Mouse (Mus musculus) embryonic facial prominence, embryonic 10.5 days (tissue): ENCODE measurements around the gene Cacng8. TPM values are rescaled to one million over a fixed set of nuclear protein-coding genes. Genes with fewer than 3 reads are reported as not detected.

Experiments used
- DNase-seq: peaks from one replicate; pipeline ENCODE4 v3.0.0-alpha.2; 2017; ENCODE audit warnings: low spot score
- H3K27ac ChIP-seq: fragments of 300-500 bp; sonication (generic); replicated peaks from 2 replicates; pipeline ENCODE4 v1.5.1; 2016; ENCODE audit warnings: mild to moderate bottlenecking
- H3K27me3 ChIP-seq: fragments of 300-500 bp; sonication (generic); replicated peaks from 2 replicates; pipeline ENCODE4 v1.6.1; 2016; ENCODE audit warnings: low read depth, mild to moderate bottlenecking; ENCODE audit not compliant: poor library complexity, severe bottlenecking
- H3K36me3 ChIP-seq: fragments of 300-500 bp; sonication (generic); replicated peaks from 2 replicates; pipeline ENCODE4 v1.6.1; 2016; ENCODE audit warnings: mild to moderate bottlenecking, moderate library complexity
- H3K4me1 ChIP-seq: fragments of 300-500 bp; sonication (generic); 2 replicates; pipeline ENCODE4 v1.6.1; 2016
- H3K4me3 ChIP-seq: fragments of 300-500 bp; sonication (generic); 2 replicates; pipeline ENCODE4 v1.5.1; 2016; ENCODE audit warnings: mild to moderate bottlenecking, moderate library complexity
- H3K9me3 ChIP-seq: fragments of 300-500 bp; sonication (generic); 2 replicates; pipeline ENCODE4 v1.6.1; 2016; ENCODE audit warnings: mild to moderate bottlenecking
- WGBS: fragments of 180-500 bp; shearing (Covaris S2); methylation state at CpG from one replicate; pipeline ENCODE4 v1.1.7; 2016; 5-methylcytosine and 5-hydroxymethylcytosine counted together
- polyA plus RNA-seq: library from polyadenylated mRNA; unstranded; fragments of >200 nt; fragmentation: Nextera tagmentation; extraction: Ambion mirVana; gene quantifications from 2 replicates; pipeline ENCODE4 v1.2.1, GENCODE M21; 2016

The Cacng8 gene
- 8.5 and 11.4 TPM in 2 replicates for polyA plus RNA-seq

- WGBS: under 1% methylated on average over 7 of the region's 7 CpGs
- Histone ChIP-seq H3K36me3 (peaks cover 17% of the 10 kb centered on the region), H3K4me1 (peaks cover 45% of the 10 kb centered on the region), H3K9me3 (no peaks in the 10 kb centered on the region), H3K27me3 (no peaks in the 10 kb centered on the region; the same call in 1 of the 2 replicates), H3K27ac (peak within 1 kb of the TSS; percentile 82), H3K4me3 (peak within 1 kb of the TSS; percentile 57)
- peak; percentile 60 for DNase-seq
Measured at GRCm38 (mm10) chr7:3390413-3391080, at the start of gene Cacng8. Gene Cacng8 (plus strand): TSS chr7:3390683.

- no peak for DNase-seq
- Histone ChIP-seq H3K4me1 (no peaks in the 10 kb centered on the region), H3K27ac (no peak overlapping the region), H3K27me3 (no peaks in the 10 kb centered on the region), H3K4me3 (no peak overlapping the region), H3K36me3 (peaks cover 91% of the 10 kb centered on the region), H3K9me3 (no peaks in the 10 kb centered on the region)
- 90% methylated on average over 3 of the region's 3 CpGs for WGBS
Measured at GRCm38 (mm10) chr7:3343861-3344260, 46.6 kb upstream of the Cacng8 start.

- no peak for DNase-seq
- Histone ChIP-seq H3K27ac (no peak overlapping the region), H3K36me3 (peaks cover 94% of the 10 kb centered on the region), H3K4me3 (no peak overlapping the region), H3K27me3 (no peaks in the 10 kb centered on the region), H3K4me1 (no peaks in the 10 kb centered on the region), H3K9me3 (no peaks in the 10 kb centered on the region)
- WGBS: 87% methylated on average over 3 of the region's 3 CpGs
Measured at GRCm38 (mm10) chr7:3345301-3345700, 45.2 kb upstream of the Cacng8 start.

GRCm38 (mm10) chr7:3347366-3348287, 42.9 kb upstream of the Cacng8 start:
- no peaks in the 10 kb centered on the region for H3K27me3 ChIP-seq
- no peaks in the 10 kb centered on the region for H3K9me3 ChIP-seq
- DNase-seq: no peak
- H3K27ac ChIP-seq: no peak overlapping the region
- H3K36me3 ChIP-seq: peaks cover 90% of the 10 kb centered on the region
- H3K4me3 ChIP-seq: no peak overlapping the region
- 48% methylated on average over 20 of the region's 20 CpGs for WGBS
- H3K4me1 ChIP-seq: no peaks in the 10 kb centered on the region

GRCm38 (mm10) chr7:3348326-3348725, 42.2 kb upstream of the Cacng8 start:
- Histone ChIP-seq H3K4me3 (no peak overlapping the region), H3K36me3 (peaks cover 89% of the 10 kb centered on the region), H3K27me3 (no peaks in the 10 kb centered on the region), H3K9me3 (no peaks in the 10 kb centered on the region), H3K27ac (no peak overlapping the region), H3K4me1 (no peaks in the 10 kb centered on the region)
- DNase-seq: no peak
- 56% methylated on average over 5 of the region's 5 CpGs for WGBS

GRCm38 (mm10) chr7:3349775-3350174, 40.7 kb upstream of the Cacng8 start:
- no peaks in the 10 kb centered on the region for H3K9me3 ChIP-seq
- DNase-seq: no peak
- no peak overlapping the region for H3K27ac ChIP-seq
- peaks cover 88% of the 10 kb centered on the region for H3K36me3 ChIP-seq
- no peak overlapping the region for H3K4me3 ChIP-seq
- no peaks in the 10 kb centered on the region for H3K27me3 ChIP-seq
- no peaks in the 10 kb centered on the region for H3K4me1 ChIP-seq
- 90% methylated on average over 9 of the region's 9 CpGs for WGBS

- WGBS: 87% methylated on average over 1 of the region's 1 CpGs
- H3K4me1 ChIP-seq: no peaks in the 10 kb centered on the region
- no peak overlapping the region for H3K27ac ChIP-seq
- H3K4me3 ChIP-seq: no peak overlapping the region
- no peaks in the 10 kb centered on the region for H3K27me3 ChIP-seq
- peaks cover 89% of the 10 kb centered on the region for H3K36me3 ChIP-seq
- no peak for DNase-seq
- no peaks in the 10 kb centered on the region for H3K9me3 ChIP-seq
Measured at GRCm38 (mm10) chr7:3351536-3351935, 38.9 kb upstream of the Cacng8 start.

- 95% methylated on average over 6 of the region's 6 CpGs for WGBS
- no peak for DNase-seq
- H3K9me3 ChIP-seq: no peaks in the 10 kb centered on the region
- no peaks in the 10 kb centered on the region for H3K4me1 ChIP-seq
- no peak overlapping the region for H3K4me3 ChIP-seq
- no peaks in the 10 kb centered on the region for H3K27me3 ChIP-seq
- no peak overlapping the region for H3K27ac ChIP-seq
- H3K36me3 ChIP-seq: peaks cover 82% of the 10 kb centered on the region
Measured at GRCm38 (mm10) chr7:3354850-3355249, 35.6 kb upstream of the Cacng8 start.

GRCm38 (mm10) chr7:3360678-3361077, 29.8 kb upstream of the Cacng8 start:
- H3K36me3 ChIP-seq: peaks cover 84% of the 10 kb centered on the region
- 88% methylated on average over 1 of the region's 1 CpGs for WGBS
- H3K27ac ChIP-seq: no peak overlapping the region
- peaks cover 13% of the 10 kb centered on the region for H3K27me3 ChIP-seq
- DNase-seq: no peak
- no peak overlapping the region for H3K4me3 ChIP-seq
- no peaks in the 10 kb centered on the region for H3K9me3 ChIP-seq
- H3K4me1 ChIP-seq: no peaks in the 10 kb centered on the region; the same call in 1 of the 2 replicates

GRCm38 (mm10) chr7:3365547-3366279, 24.8 kb upstream of the Cacng8 start:
- no peak overlapping the region for H3K27ac ChIP-seq
- H3K27me3 ChIP-seq: peaks cover 45% of the 10 kb centered on the region
- no peak overlapping the region for H3K4me3 ChIP-seq
- peaks cover 21% of the 10 kb centered on the region for H3K4me1 ChIP-seq
- no peaks in the 10 kb centered on the region for H3K9me3 ChIP-seq
- no peak for DNase-seq
- WGBS: 40% methylated on average over 11 of the region's 11 CpGs
- H3K36me3 ChIP-seq: peaks cover 55% of the 10 kb centered on the region

- Histone ChIP-seq H3K4me3 (peak overlapping the region; percentile 34), H3K9me3 (no peaks in the 10 kb centered on the region), H3K27me3 (peaks cover 45% of the 10 kb centered on the region), H3K27ac (no peak overlapping the region), H3K4me1 (peaks cover 21% of the 10 kb centered on the region), H3K36me3 (peaks cover 45% of the 10 kb centered on the region)
- peak; percentile 29 for DNase-seq
- 8% methylated on average over 42 of the region's 42 CpGs for WGBS
Measured at GRCm38 (mm10) chr7:3366705-3367516, 23.6 kb upstream of the Cacng8 start.

GRCm38 (mm10) chr7:3367569-3367968, 22.9 kb upstream of the Cacng8 start:
- no peak for DNase-seq
- WGBS: 7% methylated on average over 11 of the region's 11 CpGs
- Histone ChIP-seq H3K27ac (no peak overlapping the region), H3K27me3 (peaks cover 45% of the 10 kb centered on the region), H3K36me3 (peaks cover 41% of the 10 kb centered on the region), H3K9me3 (no peaks in the 10 kb centered on the region), H3K4me1 (peaks cover 21% of the 10 kb centered on the region), H3K4me3 (peak overlapping the region; percentile 34)
